Mouse (Mus musculus) B cell, adult 2 months (primary cell): ENCODE results near the gene Slco3a1.

Experiments
- DNase-seq, 2 experiments: peaks; one replicate each; pipeline ENCODE4 v3.0.0; 2022

Slco3a1 gene

DNA sequence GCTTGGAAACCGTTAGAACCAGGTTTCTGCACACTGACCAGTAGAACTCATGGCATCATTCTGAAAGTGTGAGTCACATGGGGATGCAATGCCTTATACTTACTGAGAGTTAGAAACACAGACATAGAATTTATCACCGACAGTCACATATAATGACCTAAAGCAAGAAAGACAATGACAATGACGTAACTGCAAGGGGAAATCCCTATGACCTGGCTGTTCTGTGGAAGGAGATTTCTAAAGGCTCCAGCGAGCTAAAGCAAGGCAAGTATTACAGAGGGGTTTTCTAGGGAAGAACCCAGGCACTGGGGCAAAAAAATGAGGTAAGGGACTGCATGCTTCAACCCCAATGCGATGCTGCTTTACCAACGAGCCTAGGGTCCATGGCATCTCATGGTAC lies 26.9 kb downstream of the Slco3a1 start:
- no peak for DNase-seq

- no peak for DNase-seq
Observed at GRCm38 (mm10) chr7:74526030-74526429, 28.6 kb downstream of the Slco3a1 start.

- no peak for DNase-seq
Observed at GRCm38 (mm10) chr7:74525586-74525985, 29.0 kb downstream of the Slco3a1 start.

GRCm38 (mm10) chr7:74524188-74524971 lies 30.2 kb downstream of the Slco3a1 start:
- no peak for DNase-seq

GRCm38 (mm10) chr7:74523086-74523485 lies 31.5 kb downstream of the Slco3a1 start:
- no peak for DNase-seq

- no peak for DNase-seq
Observed at GRCm38 (mm10) chr7:74522260-74522659, 32.3 kb downstream of the Slco3a1 start.

- no peak for DNase-seq
Observed at GRCm38 (mm10) chr7:74519386-74519785, 35.2 kb downstream of the Slco3a1 start.

DNA sequence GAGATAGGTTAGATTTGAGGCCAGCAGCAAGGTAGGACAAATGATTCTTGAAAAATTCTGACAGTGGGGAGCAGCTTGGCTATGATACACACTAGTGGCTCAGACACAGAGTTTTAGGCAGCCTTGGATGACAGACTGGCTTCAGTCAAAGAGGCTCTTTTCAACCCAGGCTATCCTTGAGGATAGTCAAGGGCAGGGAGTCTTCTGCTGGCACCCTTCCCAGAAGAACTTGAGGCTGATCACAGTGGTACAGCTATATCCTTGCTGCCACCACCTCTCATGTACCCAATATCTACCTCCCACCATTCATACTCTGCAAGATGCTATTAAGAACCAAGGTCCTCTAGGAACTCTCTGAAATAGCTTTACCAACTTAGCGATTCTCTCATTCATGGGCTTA lies 35.8 kb downstream of the Slco3a1 start:
- DNase-seq = no peak

DNA sequence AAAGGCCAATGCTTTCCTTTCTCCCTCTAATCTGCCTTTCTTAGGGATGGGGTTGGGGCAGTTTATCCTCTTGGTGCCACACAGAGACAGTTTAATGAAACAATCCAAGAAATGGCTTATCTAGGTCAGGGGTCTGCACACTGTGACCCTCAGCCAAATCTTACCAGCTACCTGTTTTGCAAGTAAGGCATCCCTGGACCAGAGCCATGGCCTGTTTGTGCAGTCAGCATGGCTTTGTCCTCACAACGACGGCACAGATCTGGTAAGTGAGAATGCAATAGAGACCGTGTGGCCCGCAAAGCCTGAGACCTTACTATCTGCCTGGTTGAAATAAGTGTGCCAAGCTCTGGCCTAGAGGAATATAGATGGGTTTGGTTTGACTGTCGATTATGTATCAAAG lies 36.3 kb downstream of the Slco3a1 start:
- DNase-seq = no peak

DNA sequence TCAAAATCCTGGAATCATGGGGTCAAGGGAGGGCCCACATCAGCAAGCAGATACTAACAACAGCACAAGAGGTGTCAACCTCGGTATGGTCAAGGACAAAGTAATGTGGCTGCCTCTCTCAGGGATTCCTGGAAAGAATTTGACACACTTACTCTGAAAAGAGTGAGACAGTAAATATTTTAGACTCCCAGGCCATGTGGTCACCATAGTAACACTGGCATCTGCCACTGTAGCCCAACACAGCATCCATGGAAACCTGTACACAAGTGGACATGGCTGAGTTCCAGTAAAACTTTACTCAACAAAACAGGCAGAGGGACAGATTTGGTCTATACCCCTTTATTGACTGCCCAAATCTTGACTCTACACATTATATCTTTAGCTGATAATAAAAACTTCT lies 43.9 kb downstream of the Slco3a1 start:
- no peak for DNase-seq

DNA sequence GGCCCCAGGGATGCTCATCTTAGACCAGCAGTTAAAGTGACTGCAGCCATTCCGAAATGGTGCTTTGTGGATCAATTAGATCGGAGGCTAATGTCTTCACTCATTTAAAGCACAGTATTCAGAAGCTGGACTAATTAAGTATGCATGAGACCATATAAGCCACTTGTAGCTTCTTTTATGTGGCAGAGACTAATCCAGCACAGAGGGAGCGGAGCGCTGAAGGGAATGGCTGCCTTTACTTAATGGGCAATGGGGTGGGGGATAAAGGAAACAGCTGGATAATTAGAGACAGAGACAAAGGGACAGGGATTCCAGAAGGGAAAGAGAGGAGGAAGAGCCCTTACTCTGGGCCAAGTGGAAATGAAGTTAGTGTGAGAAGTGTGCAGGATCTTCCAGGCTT lies 46.4 kb downstream of the Slco3a1 start:
- DNase-seq = no peak

GRCm38 (mm10) chr7:74506856-74507255 lies 47.7 kb downstream of the Slco3a1 start:
- DNase-seq = no peak

- DNase-seq = no peak
Observed at GRCm38 (mm10) chr7:74505635-74506034, 48.9 kb downstream of the Slco3a1 start.

GRCm38 (mm10) chr7:74501187-74501586 lies 53.4 kb downstream of the Slco3a1 start:
- DNase-seq = no peak

GRCm38 (mm10) chr7:74499470-74499869 lies 55.1 kb downstream of the Slco3a1 start:
- DNase-seq = no peak

GRCm38 (mm10) chr7:74498266-74498980 lies 56.2 kb downstream of the Slco3a1 start:
- DNase-seq = no peak

GRCm38 (mm10) chr7:74497203-74497602 lies 57.4 kb downstream of the Slco3a1 start:
- no peak for DNase-seq

- DNase-seq = no peak
Observed at GRCm38 (mm10) chr7:74495451-74495850, 59.1 kb downstream of the Slco3a1 start.

DNA sequence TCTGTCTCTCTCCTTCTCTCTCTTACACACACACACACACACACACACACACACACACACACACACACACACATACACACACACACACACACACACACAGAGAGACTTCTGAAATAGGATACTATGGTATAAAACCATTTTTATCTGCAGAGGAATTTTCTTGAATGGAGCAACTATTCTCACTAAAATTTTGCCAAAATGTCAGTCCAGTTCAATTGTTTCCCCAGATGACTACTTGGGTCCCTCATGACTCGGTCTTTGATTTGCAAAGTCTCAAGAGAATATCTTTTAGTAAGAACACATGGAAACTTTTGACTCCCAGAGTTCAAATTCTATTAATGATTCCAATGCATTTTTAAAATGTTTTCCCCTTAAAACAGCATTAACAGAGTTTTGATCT lies 60.8 kb downstream of the Slco3a1 start:
- no peak for DNase-seq

- no peak for DNase-seq
Observed at GRCm38 (mm10) chr7:74491683-74492355, 62.8 kb downstream of the Slco3a1 start.

DNA sequence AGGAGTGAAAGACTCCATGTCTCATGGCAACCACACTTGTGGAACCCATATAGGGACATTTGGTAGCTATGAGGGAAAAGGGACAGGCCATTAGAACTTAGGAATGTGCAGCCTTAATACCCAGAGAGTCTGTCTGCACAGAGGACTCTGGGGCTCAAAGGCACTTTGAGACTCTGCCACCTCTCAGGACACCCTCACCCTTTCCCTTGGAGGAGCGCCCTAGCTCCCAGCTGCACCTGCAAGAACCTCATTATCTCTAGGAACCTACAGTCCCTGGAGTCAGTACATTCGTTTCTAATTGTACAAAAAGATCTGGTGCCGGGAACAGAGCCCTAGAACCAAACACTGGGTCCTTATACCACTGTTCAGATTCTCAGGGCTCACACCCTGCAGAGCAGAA lies 66.4 kb downstream of the Slco3a1 start:
- DNase-seq = no peak

GRCm38 (mm10) chr7:74487727-74488126 lies 66.9 kb downstream of the Slco3a1 start:
- no peak for DNase-seq

GRCm38 (mm10) chr7:74486083-74486482 lies 68.5 kb downstream of the Slco3a1 start:
- no peak for DNase-seq

GRCm38 (mm10) chr7:74485669-74486068 lies 68.9 kb downstream of the Slco3a1 start:
- DNase-seq = no peak
